Mouse (Mus musculus) gastrocnemius, postnatal 4 days (tissue): ENCODE measurements around the gene Gm28048. TPM values are rescaled to one million over a fixed set of nuclear protein-coding genes. Genes with fewer than 3 reads are reported as not detected.

Experiments
- DNase-seq, 2 experiments: peaks; one replicate each; pipeline ENCODE4 v3.0.0; 2021 to 2022; ENCODE audit warnings: low spot score in 2 of 2, mixed read lengths in 2 of 2
- total RNA-seq, 2 experiments: library from RNA; stranded (reverse); gene quantifications; 2 replicates each; pipeline ENCODE4 v1.2.3; 2021

The Gm28048 gene
- total RNA-seq, 2 experiments from 2014 or later = 5.5 to 6.5 TPM

GRCm38 (mm10) chr11:22846093-22846835 is 135.6 kb downstream of the Gm28048 start:
- DNase-seq = no peak

- DNase-seq = no peak
Measured at GRCm38 (mm10) chr11:22844754-22845718, 136.9 kb downstream of the Gm28048 start.

- no peak for DNase-seq
Measured at GRCm38 (mm10) chr11:22839456-22839855, 142.4 kb downstream of the Gm28048 start.

- DNase-seq = no peak
Measured at GRCm38 (mm10) chr11:22838361-22838760, 143.5 kb downstream of the Gm28048 start.

GRCm38 (mm10) chr11:22836269-22836668 is 145.6 kb downstream of the Gm28048 start:
- no peak for DNase-seq

- no peak for DNase-seq
Measured at GRCm38 (mm10) chr11:22832600-22832999, 149.3 kb downstream of the Gm28048 start.

- no peak for DNase-seq
Measured at GRCm38 (mm10) chr11:22831916-22832315, 150.0 kb downstream of the Gm28048 start.

- DNase-seq = no peak
Measured at GRCm38 (mm10) chr11:22830684-22831083, 151.2 kb downstream of the Gm28048 start.

GRCm38 (mm10) chr11:22830179-22830611 is 151.7 kb downstream of the Gm28048 start:
- peak in 1 of 2 experiments; percentile 32 for DNase-seq

GRCm38 (mm10) chr11:22828988-22829632 is 152.8 kb downstream of the Gm28048 start:
- DNase-seq = peak in 1 of 2 experiments; percentile 29

- DNase-seq = no peak
Measured at GRCm38 (mm10) chr11:22827514-22828080, 154.3 kb downstream of the Gm28048 start.

- no peak for DNase-seq
Measured at GRCm38 (mm10) chr11:22826665-22827064, 155.2 kb downstream of the Gm28048 start.

GRCm38 (mm10) chr11:22826051-22826450 is 155.8 kb downstream of the Gm28048 start:
- DNase-seq = no peak

GRCm38 (mm10) chr11:22825548-22825947 is 156.3 kb downstream of the Gm28048 start:
- DNase-seq = no peak

GRCm38 (mm10) chr11:22824049-22824705 is 157.7 kb downstream of the Gm28048 start:
- DNase-seq = no peak

- DNase-seq = no peak
Measured at GRCm38 (mm10) chr11:22821243-22821642, 160.6 kb downstream of the Gm28048 start.

- DNase-seq = no peak
Measured at GRCm38 (mm10) chr11:22818371-22818770, 163.5 kb downstream of the Gm28048 start.

GRCm38 (mm10) chr11:22815877-22816276 is 166.0 kb downstream of the Gm28048 start:
- DNase-seq = no peak

- no peak for DNase-seq
Measured at GRCm38 (mm10) chr11:22815143-22815542, 166.7 kb downstream of the Gm28048 start.

GRCm38 (mm10) chr11:22813921-22814704 is 167.8 kb downstream of the Gm28048 start:
- DNase-seq = no peak
